9 mouse cellular contexts compared by ENCODE assay signal in the genomic region with DNA sequence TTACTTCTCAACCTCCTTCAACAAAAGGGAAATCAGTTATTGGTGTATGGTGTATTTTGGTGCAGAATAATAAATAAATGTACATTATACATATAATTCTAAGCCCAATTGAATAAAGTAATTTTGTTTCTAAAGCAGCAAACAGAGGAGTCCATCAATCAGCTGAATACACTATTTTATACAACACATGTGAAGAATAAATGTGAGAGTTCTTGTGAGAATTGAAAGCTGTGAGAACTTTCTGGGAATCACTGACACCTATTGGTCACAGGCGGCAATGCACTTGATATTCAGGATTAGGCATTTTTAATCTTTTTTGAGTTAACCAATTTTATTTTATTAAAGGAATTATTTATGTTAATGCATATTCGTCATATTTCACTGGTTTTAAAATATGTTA.
DNase-seq lines count a peak whose midpoint lies in the region; ATAC-seq and TF ChIP-seq lines count a peak whose summit lies in the region.
"Had no signal": no experiment of that assay in that cellular context is flagged by ENCODE, and none has a peak within 500 bp of the region (broad histone marks: within the 10 kb centered on the region; RNA-seq: fewer than 3 reads in every experiment).

No protein-coding gene starts in this region.

- no peaks in the 10 kb centered on the region for H3K9me3 ChIP-seq in embryonic facial prominence, embryonic 11.5 days (replicated peaks; ENCODE audit: control insufficient read depth, low read length)
- H3K9me3 ChIP-seq in embryonic facial prominence, embryonic 10.5 days, result no peaks in the 10 kb centered on the region
- no peaks in the 10 kb centered on the region for H3K9me3 ChIP-seq in liver, embryonic 14.5 days (ENCODE audit: control insufficient read depth, low read length)
- no peaks in the 10 kb centered on the region for H3K9me3 ChIP-seq in liver, embryonic 12.5 days (replicated peaks)
- H3K9me3 ChIP-seq: embryonic facial prominence, embryonic 12.5 days had no signal

- no peak overlapping the region for H3K9ac ChIP-seq in embryonic facial prominence, embryonic 11.5 days (replicated peaks; ENCODE audit: low read length)
- no peak overlapping the region for H3K9ac ChIP-seq in liver, embryonic 14.5 days (replicated peaks)
- H3K9ac ChIP-seq in liver, embryonic 12.5 days, result no peak overlapping the region
- H3K9ac ChIP-seq: embryonic facial prominence, embryonic 12.5 days had no signal

- ATAC-seq in embryonic facial prominence, embryonic 11.5 days (replicated peaks; ENCODE audit: insufficient number of reproducible peaks, low FRiP score, low TSS enrichment, low read depth), result no peak
- ATAC-seq in liver, embryonic 14.5 days (ENCODE audit: insufficient read depth), result no peak
- ATAC-seq in liver, embryonic 12.5 days, result no peak

- TF ChIP-seq EP300 in liver, embryonic 14.5 days (IDR thresholded peaks at IDR 0.05; ENCODE audit: low read depth), result no peak

- H3K4me2 ChIP-seq in embryonic facial prominence, embryonic 11.5 days (ENCODE audit: low read depth, low read length), result no peak overlapping the region
- no peak overlapping the region for H3K4me2 ChIP-seq in liver, embryonic 14.5 days (ENCODE audit: low read depth)
- H3K4me2 ChIP-seq in liver, embryonic 12.5 days, result no peak overlapping the region
- H3K4me2 ChIP-seq: embryonic facial prominence, embryonic 12.5 days had no signal

- no peaks in the 10 kb centered on the region for H3K36me3 ChIP-seq in embryonic facial prominence, embryonic 11.5 days (replicated peaks; ENCODE audit: control insufficient read depth, insufficient read depth, low read depth, low read length)
- no peaks in the 10 kb centered on the region for H3K36me3 ChIP-seq in embryonic facial prominence, embryonic 10.5 days (replicated peaks)
- no peaks in the 10 kb centered on the region for H3K36me3 ChIP-seq in liver, embryonic 14.5 days (replicated peaks; ENCODE audit: control insufficient read depth, insufficient read depth, low read depth)
- H3K36me3 ChIP-seq in liver, embryonic 12.5 days, result no peaks in the 10 kb centered on the region
- H3K36me3 ChIP-seq: embryonic facial prominence, embryonic 12.5 days had no signal

- no peak overlapping the region for H3K27ac ChIP-seq in embryonic facial prominence, embryonic 11.5 days (replicated peaks; ENCODE audit: low read depth, low read length)
- H3K27ac ChIP-seq in embryonic facial prominence, embryonic 10.5 days (replicated peaks), result no peak overlapping the region
- H3K27ac ChIP-seq in liver, embryonic 14.5 days, result no peak overlapping the region
- no peak overlapping the region for H3K27ac ChIP-seq in liver, embryonic 12.5 days
- H3K27ac ChIP-seq: embryonic facial prominence, embryonic 12.5 days had no signal

- no peaks in the 10 kb centered on the region for H3K27me3 ChIP-seq in embryonic facial prominence, embryonic 11.5 days (ENCODE audit: control insufficient read depth, insufficient read depth, low read length)
- no peaks in the 10 kb centered on the region for H3K27me3 ChIP-seq in embryonic facial prominence, embryonic 10.5 days (replicated peaks; ENCODE audit: low read depth, poor library complexity, severe bottlenecking)
- no peaks in the 10 kb centered on the region for H3K27me3 ChIP-seq in liver, embryonic 14.5 days (ENCODE audit: control insufficient read depth, insufficient read depth, low read length)
- no peaks in the 10 kb centered on the region for H3K27me3 ChIP-seq in liver, embryonic 12.5 days (replicated peaks)
- H3K27me3 ChIP-seq: embryonic facial prominence, embryonic 12.5 days had no signal

- H3K4me3 ChIP-seq in embryonic facial prominence, embryonic 11.5 days (ENCODE audit: low read depth, low read length), result no peak overlapping the region
- H3K4me3 ChIP-seq in embryonic facial prominence, embryonic 10.5 days, result no peak overlapping the region
- no peak overlapping the region for H3K4me3 ChIP-seq in liver, embryonic 14.5 days (ENCODE audit: insufficient read depth in 1 of 2, low read depth in 2 of 2, low read length in 2 of 2)
- H3K4me3 ChIP-seq in liver, embryonic 12.5 days, result no peak overlapping the region
- H3K4me3 ChIP-seq: embryonic facial prominence, embryonic 12.5 days had no signal

- under 1% methylated on average over 2 of the region's 2 CpGs for WGBS in embryonic facial prominence, embryonic 11.5 days
- whole genome bisulfite sequencing in embryonic facial prominence, embryonic 10.5 days, result 3% methylated on average over 2 of the region's 2 CpGs
- WGBS in liver, embryonic 14.5 days (ENCODE audit: insufficient replicate concordance), result 2% methylated on average over 2 of the region's 2 CpGs
- 2% methylated on average over 2 of the region's 2 CpGs for WGBS in liver, embryonic 12.5 days (ENCODE audit: insufficient replicate concordance)

- TF ChIP-seq CTCF in liver, embryonic 14.5 days (IDR thresholded peaks at IDR 0.05; ENCODE audit: low read depth), result peak; percentile 23; the same call in 1 of the 2 replicates

- peak; percentile 53 for DNase-seq in embryonic facial prominence, embryonic 11.5 days (ENCODE audit: low spot score)
- DNase-seq in embryonic facial prominence, embryonic 10.5 days (ENCODE audit: low spot score), result no peak
- DNase-seq in liver, embryonic 14.5 days (ENCODE audit: low read depth in 3 of 3, low spot score in 3 of 3), result no peak
- DNase-seq in ZHBTc4 (ENCODE audit: low read depth, low spot score), result peak; percentile 14
- peak; percentile 13 to 44 for DNase-seq in layer of hippocampus, postnatal 14 days (ENCODE audit: low spot score in 2 of 2)
- DNase-seq in c-Kit-positive CD71-positive TER-119-positive erythroid progenitor cells, embryonic 14.5 days (ENCODE audit: low spot score), result no peak
- DNase-seq in heart, adult 11 months, result no peak

- no peaks in the 10 kb centered on the region for H3K4me1 ChIP-seq in embryonic facial prominence, embryonic 11.5 days (ENCODE audit: control insufficient read depth, insufficient read depth, low read length)
- no peaks in the 10 kb centered on the region for H3K4me1 ChIP-seq in embryonic facial prominence, embryonic 10.5 days
- H3K4me1 ChIP-seq in liver, embryonic 14.5 days (replicated peaks; ENCODE audit: control insufficient read depth in 2 of 2, insufficient read depth in 2 of 2, low read length in 1 of 2), result no peaks in the 10 kb centered on the region
- no peaks in the 10 kb centered on the region for H3K4me1 ChIP-seq in liver, embryonic 12.5 days
- H3K4me1 ChIP-seq: embryonic facial prominence, embryonic 12.5 days had no signal

Comparison
In these comparisons a context has a peak if more than half of its experiments do, and no peak if none do; other contexts are left out.
1. DNase-seq: peak in embryonic facial prominence, embryonic 11.5 days (single experiment), ZHBTc4 (single experiment) and layer of hippocampus, postnatal 14 days (2 of 2); none in embryonic facial prominence, embryonic 10.5 days (single experiment), liver, embryonic 14.5 days (0 of 3), c-Kit-positive CD71-positive TER-119-positive erythroid progenitor cells, embryonic 14.5 days (single experiment) and heart, adult 11 months (single experiment).